Mouse (Mus musculus): ENCODE data around the gene Htr2c. TPM values are rescaled to one million over a fixed set of nuclear protein-coding genes. Genes with fewer than 3 reads are reported as not detected.

Htr2c gene
- polyA plus RNA-seq, 1 experiment from 2014 or later: not detected

DNA sequence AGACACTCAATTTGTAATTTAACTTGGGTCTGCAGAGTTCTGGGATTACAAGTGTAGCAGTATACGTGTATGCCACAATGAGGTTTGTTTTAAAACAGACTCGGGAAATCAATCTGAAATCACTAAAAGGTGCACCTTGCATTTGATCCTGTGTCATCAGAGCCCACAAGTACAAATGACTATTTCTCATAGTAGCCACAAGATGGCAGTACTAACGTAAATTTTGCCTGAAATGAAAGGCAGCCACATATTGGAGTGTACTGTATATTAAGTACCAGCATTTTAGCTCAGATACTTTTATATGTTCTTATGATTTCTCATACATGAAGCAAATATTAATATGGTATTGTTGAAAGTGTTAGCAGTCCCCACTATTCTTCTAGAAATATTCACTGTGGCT is 93.4 kb downstream of the Htr2c start:
- DNase-seq (ENCODE audit: low spot score) (no peak), ATAC-seq (replicated peaks; ENCODE audit: low FRiP score) (no peak)
- H3K4me1 ChIP-seq (replicated peaks; ENCODE audit: control insufficient read depth, insufficient read depth, low read length): no peaks in the 10 kb centered on the region
- no peaks in the 10 kb centered on the region for H3K36me3 ChIP-seq (ENCODE audit: control insufficient read depth, insufficient read depth, low read length)
- H3K4me3 ChIP-seq (ENCODE audit: low read depth, low read length): no peak overlapping the region
- no peak overlapping the region for H3K4me2 ChIP-seq
- no peaks in the 10 kb centered on the region for H3K27me3 ChIP-seq (replicated peaks; ENCODE audit: control insufficient read depth, insufficient read depth, low read length)
- no peaks in the 10 kb centered on the region for H3K9me3 ChIP-seq (ENCODE audit: control insufficient read depth, low read length)
- 13% methylated on average over 3 of the region's 3 CpGs for WGBS
- no peak overlapping the region for H3K27ac ChIP-seq (ENCODE audit: low read depth, low read length)
- H3K9ac ChIP-seq (ENCODE audit: low read depth, low read length): no peak overlapping the region

DNA sequence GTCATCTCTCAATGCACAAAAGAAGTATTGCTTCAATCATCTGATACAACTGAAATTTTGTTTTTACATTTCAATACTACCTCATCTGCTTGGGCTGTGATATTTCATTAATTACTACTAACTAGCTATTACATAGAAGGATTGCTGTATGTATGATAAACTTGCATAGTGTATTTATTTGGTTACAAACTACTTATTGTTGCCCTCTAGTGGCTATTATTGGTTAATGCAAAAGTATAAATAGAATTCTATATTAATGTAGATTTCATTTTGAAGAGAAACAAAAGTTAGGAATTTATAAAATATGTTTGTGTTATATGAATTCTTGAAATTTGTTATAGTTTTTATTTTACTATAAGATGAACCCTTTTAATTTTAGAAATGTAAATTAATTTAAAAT is 109.3 kb downstream of the Htr2c start:
- DNase-seq (ENCODE audit: low spot score): no peak
- Histone ChIP-seq H3K4me3 (ENCODE audit: low read depth, low read length) (no peak overlapping the region), H3K27ac (ENCODE audit: low read depth, low read length) (no peak overlapping the region), H3K36me3 (ENCODE audit: control insufficient read depth, insufficient read depth, low read length) (no peaks in the 10 kb centered on the region), H3K9me3 (ENCODE audit: control insufficient read depth, low read length) (no peaks in the 10 kb centered on the region), H3K4me2 (no peak overlapping the region), H3K4me1 (replicated peaks; ENCODE audit: control insufficient read depth, insufficient read depth, low read length) (no peaks in the 10 kb centered on the region), H3K27me3 (replicated peaks; ENCODE audit: control insufficient read depth, insufficient read depth, low read length) (no peaks in the 10 kb centered on the region), H3K9ac (ENCODE audit: low read depth, low read length) (no peak overlapping the region)
- no peak for ATAC-seq (replicated peaks; ENCODE audit: low FRiP score)

DNA sequence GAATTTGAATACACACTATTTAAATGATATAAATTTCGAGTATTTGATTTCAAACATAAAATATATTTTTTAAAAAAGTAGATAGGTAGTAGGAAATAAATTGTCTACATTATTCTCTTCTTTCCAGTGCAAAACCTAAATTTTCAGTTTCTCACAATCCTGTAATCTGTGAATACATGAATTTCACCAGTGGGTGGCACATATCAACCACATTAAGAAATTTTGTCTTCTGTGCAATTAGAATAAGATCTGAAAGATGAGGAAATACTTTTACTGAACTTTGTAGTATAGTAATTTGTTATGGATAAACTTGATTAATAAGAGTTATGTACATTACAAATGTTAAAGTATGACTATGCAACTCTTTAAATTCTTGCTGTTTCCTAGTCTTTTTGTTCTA is 156.8 kb downstream of the Htr2c start:
- no peaks in the 10 kb centered on the region for H3K4me1 ChIP-seq (replicated peaks; ENCODE audit: control insufficient read depth, insufficient read depth, low read length)
- H3K9me3 ChIP-seq (ENCODE audit: control insufficient read depth, low read length): no peaks in the 10 kb centered on the region
- 25% methylated on average over 1 of the region's 1 CpGs for WGBS
- ATAC-seq (replicated peaks; ENCODE audit: low FRiP score): no peak
- H3K27ac ChIP-seq (ENCODE audit: low read depth, low read length): no peak overlapping the region
- H3K4me2 ChIP-seq: no peak overlapping the region
- no peaks in the 10 kb centered on the region for H3K36me3 ChIP-seq (ENCODE audit: control insufficient read depth, insufficient read depth, low read length)
- DNase-seq (ENCODE audit: low spot score): no peak
- H3K27me3 ChIP-seq (replicated peaks; ENCODE audit: control insufficient read depth, insufficient read depth, low read length): no peaks in the 10 kb centered on the region
- no peak overlapping the region for H3K4me3 ChIP-seq (ENCODE audit: low read depth, low read length)
- no peak overlapping the region for H3K9ac ChIP-seq (ENCODE audit: low read depth, low read length)

DNA sequence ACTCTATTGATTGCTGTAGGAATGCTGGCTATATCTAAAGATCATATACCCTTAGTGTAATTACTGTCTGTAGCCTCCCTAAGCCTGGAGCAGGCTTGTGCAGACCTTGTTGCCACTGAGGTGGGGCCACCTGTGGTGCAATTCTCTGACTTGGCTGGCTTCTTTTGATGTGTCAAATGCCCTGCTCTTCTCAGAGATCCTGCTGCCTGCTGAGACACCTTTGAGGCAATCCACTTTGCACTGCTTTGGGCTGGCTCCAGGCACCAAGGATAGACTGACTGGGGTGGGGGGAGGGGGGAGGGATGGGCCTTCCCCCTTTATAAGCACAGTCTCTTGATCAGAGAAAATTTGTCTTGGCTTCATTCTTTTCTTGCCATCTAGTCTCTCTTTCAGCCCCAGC is 252.9 kb downstream of the Htr2c start:
- no peak overlapping the region for H3K9ac ChIP-seq (ENCODE audit: low read depth, low read length)
- no peak overlapping the region for H3K27ac ChIP-seq (ENCODE audit: low read depth, low read length)
- no peak for ATAC-seq (replicated peaks; ENCODE audit: low FRiP score)
- H3K27me3 ChIP-seq (replicated peaks; ENCODE audit: control insufficient read depth, insufficient read depth, low read length): no peaks in the 10 kb centered on the region
- H3K4me3 ChIP-seq (ENCODE audit: low read depth, low read length): no peak overlapping the region
- no peak for DNase-seq (ENCODE audit: low spot score)
- no peaks in the 10 kb centered on the region for H3K9me3 ChIP-seq (ENCODE audit: control insufficient read depth, low read length)
- H3K4me1 ChIP-seq (replicated peaks; ENCODE audit: control insufficient read depth, insufficient read depth, low read length): no peaks in the 10 kb centered on the region
- H3K4me2 ChIP-seq: no peak overlapping the region
- H3K36me3 ChIP-seq (ENCODE audit: control insufficient read depth, insufficient read depth, low read length): no peaks in the 10 kb centered on the region

DNA sequence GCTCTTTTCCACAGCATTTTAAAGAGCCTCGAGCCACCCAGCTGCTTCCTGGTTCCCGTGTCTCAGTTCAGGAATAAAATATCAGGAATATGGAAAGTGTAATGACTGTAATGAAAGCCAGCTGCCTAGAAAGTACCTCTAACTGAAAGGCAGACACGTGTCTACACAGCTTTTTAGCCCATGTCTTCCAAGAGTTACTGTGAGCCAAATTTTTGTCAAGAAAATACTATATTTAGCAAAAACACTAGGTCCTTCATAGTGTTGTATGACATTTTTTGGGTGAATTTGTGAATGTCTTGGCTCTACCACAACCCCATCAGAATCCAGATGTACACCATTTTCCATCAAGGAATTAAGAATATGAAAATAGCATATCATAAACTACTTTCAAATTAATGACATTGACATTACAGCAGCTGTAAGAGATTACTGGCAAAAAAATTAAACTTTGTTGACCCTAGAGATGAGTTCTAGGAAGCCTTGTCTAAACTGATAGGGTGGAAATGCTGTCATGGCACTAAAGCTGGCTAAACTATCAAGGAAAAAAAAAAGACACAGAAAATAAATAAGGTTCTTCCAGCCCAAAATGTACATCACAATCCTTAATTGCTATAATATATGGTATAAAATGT is 255.2 kb downstream of the Htr2c start:
- WGBS: 73% methylated on average over 3 of the region's 3 CpGs
- Histone ChIP-seq H3K4me2 (no peak overlapping the region), H3K36me3 (ENCODE audit: control insufficient read depth, insufficient read depth, low read length) (no peaks in the 10 kb centered on the region), H3K4me1 (replicated peaks; ENCODE audit: control insufficient read depth, insufficient read depth, low read length) (no peaks in the 10 kb centered on the region), H3K9ac (ENCODE audit: low read depth, low read length) (no peak overlapping the region), H3K9me3 (ENCODE audit: control insufficient read depth, low read length) (no peaks in the 10 kb centered on the region), H3K27ac (ENCODE audit: low read depth, low read length) (no peak overlapping the region), H3K27me3 (replicated peaks; ENCODE audit: control insufficient read depth, insufficient read depth, low read length) (no peaks in the 10 kb centered on the region), H3K4me3 (ENCODE audit: low read depth, low read length) (no peak overlapping the region)
- DNase-seq (ENCODE audit: low spot score): no peak
- ATAC-seq (replicated peaks; ENCODE audit: low FRiP score): no peak

DNA sequence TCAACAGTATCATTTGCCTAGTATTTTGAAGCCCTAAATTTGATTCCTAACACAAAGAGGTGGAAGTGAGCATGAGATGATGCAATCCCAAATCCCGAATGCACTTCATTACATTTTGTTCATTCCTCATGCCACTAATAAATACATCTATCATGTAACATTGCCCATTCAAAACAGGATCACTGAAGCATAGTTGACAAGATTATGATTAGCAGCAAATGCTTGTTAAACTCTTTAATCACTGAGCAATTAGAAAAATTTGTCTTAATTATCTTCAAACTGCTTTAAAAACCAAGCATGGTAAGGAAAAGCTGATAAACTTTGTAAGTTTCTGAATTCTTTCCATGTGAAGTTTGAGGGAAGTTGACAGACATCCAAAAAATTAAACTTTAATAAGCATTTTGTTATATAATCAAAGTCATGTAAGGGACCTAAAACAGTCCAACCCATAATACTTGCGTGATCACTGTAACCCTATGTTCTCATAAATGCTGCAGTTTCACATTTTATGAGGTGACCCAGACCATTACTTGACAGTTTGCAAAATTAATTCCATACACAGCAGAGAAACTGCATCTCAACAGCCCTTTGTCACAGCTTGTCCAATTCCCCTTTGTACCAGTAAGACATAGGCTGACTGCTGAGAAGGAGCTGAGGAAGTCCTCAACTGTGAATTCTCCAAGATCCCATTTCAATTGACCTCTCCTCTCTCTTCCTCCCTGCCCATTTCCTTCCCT is 276.7 kb downstream of the Htr2c start:
- no peaks in the 10 kb centered on the region for H3K4me1 ChIP-seq (replicated peaks; ENCODE audit: control insufficient read depth, insufficient read depth, low read length)
- H3K9ac ChIP-seq (ENCODE audit: low read depth, low read length): no peak overlapping the region
- H3K36me3 ChIP-seq (ENCODE audit: control insufficient read depth, insufficient read depth, low read length): no peaks in the 10 kb centered on the region
- no peak for DNase-seq (ENCODE audit: low spot score)
- 80% methylated on average over 2 of the region's 2 CpGs for WGBS
- H3K4me3 ChIP-seq (ENCODE audit: low read depth, low read length): no peak overlapping the region
- no peaks in the 10 kb centered on the region for H3K9me3 ChIP-seq (ENCODE audit: control insufficient read depth, low read length)
- H3K27ac ChIP-seq (ENCODE audit: low read depth, low read length): no peak overlapping the region
- ATAC-seq (replicated peaks; ENCODE audit: low FRiP score): no peak
- H3K27me3 ChIP-seq (replicated peaks; ENCODE audit: control insufficient read depth, insufficient read depth, low read length): no peaks in the 10 kb centered on the region
- no peak overlapping the region for H3K4me2 ChIP-seq

MicroRNAs encoded within 50 kb of the gene (microRNA counts, 519-probe panel; counts per million panel counts)
- not detected for microRNA mmu-miR-448
- not detected for microRNA mmu-miR-764-3p
- microRNA mmu-miR-764-5p: not detected

Small RNA genes within 50 kb of the gene (microRNA-seq; reads per million reads assigned to microRNA genes)
- gene Gm22650 (ENCODE audit: borderline number of aligned reads): not detected
- gene Gm24627 (ENCODE audit: borderline number of aligned reads): not detected
- gene Mir1264 (ENCODE audit: borderline number of aligned reads): 1.4 reads per million
- 4.6 reads per million, percentile 11 among the genes with 10 or more reads in this experiment for gene Mir1298 (ENCODE audit: borderline number of aligned reads)
- gene Mir1912 (ENCODE audit: borderline number of aligned reads): not detected
- 1.8 reads per million for gene Mir448 (ENCODE audit: borderline number of aligned reads)
- not detected for gene Mir764 (ENCODE audit: borderline number of aligned reads)
